Mouse (Mus musculus) heart, postnatal 0 days (tissue): ENCODE results near the gene Med1.

Experiments used
- CTCF ChIP-seq: IDR thresholded peaks from 2 replicates; pipeline ENCODE4 v1.5.1; 2016; ENCODE audit warnings: antibody characterized with exemption, control low read depth, low read depth
- EP300 ChIP-seq: IDR thresholded peaks from 2 replicates; pipeline ENCODE4 v1.6.1; 2016; ENCODE audit warnings: antibody characterized with exemption, low read depth

DNA sequence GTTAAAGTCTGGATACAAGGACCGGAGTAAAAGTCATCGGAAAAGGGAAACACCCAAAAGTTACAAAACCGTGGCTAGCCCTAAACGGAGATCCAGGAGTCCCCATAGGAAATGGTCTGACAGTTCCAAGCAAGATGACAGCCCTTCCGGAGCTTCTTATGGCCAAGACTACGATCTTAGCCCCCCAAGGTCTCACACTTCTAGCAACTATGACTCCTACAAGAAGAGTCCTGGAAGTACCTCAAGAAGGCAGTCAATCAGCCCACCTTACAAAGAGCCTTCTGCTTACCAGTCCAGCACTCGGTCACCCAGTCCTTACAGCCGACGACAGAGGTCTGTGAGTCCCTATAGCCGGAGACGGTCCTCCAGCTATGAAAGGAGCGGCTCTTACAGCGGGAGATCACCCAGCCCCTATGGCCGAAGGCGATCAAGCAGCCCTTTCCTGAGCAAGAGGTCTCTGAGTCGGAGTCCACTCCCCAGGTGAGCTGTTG lies 10.9 kb upstream of the Med1 start:
- TF ChIP-seq CTCF (no peak), EP300 (no peak)
